Mouse (Mus musculus) embryonic fibroblast, embryonic 13.5 days (primary cell): ENCODE data around the gene Sema5a.

ENCODE experiments used
- CTCF ChIP-seq: IDR thresholded peaks from 2 replicates; pipeline ENCODE4 v1.5.1; 2011; ENCODE audit warnings: mild to moderate bottlenecking, control low read depth, low read length, moderate library complexity, borderline replicate concordance; ENCODE audit not compliant: insufficient read depth
- POLR2A ChIP-seq: IDR thresholded peaks from 2 replicates; pipeline ENCODE4 v1.6.1; 2011; ENCODE audit warnings: low read depth, mild to moderate bottlenecking, control low read depth, low read length, moderate library complexity

DNA sequence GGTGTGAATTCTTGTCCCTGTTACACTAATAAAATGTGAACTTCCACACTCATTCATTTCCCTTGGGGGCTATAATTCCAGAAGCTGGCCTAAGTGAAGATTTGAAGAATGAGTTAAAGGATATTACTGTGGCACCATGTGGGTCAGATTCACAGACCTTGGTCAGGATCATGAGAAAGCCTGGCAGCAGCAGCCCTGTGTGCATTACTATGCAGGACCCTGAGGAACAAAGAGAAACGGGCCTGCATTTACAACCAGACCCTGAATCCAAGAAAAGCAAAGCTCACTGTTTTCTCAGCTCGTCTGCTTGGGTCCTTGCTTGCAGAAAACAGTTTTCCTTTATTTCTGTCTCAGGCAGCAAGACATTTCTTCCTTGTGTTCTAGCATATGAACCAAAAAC is 374.6 kb downstream of the Sema5a start:
- TF ChIP-seq POLR2A, result no peak
- TF ChIP-seq CTCF, result no peak
